ENCODE assay signal across 14 mouse cellular contexts in the genomic region with DNA sequence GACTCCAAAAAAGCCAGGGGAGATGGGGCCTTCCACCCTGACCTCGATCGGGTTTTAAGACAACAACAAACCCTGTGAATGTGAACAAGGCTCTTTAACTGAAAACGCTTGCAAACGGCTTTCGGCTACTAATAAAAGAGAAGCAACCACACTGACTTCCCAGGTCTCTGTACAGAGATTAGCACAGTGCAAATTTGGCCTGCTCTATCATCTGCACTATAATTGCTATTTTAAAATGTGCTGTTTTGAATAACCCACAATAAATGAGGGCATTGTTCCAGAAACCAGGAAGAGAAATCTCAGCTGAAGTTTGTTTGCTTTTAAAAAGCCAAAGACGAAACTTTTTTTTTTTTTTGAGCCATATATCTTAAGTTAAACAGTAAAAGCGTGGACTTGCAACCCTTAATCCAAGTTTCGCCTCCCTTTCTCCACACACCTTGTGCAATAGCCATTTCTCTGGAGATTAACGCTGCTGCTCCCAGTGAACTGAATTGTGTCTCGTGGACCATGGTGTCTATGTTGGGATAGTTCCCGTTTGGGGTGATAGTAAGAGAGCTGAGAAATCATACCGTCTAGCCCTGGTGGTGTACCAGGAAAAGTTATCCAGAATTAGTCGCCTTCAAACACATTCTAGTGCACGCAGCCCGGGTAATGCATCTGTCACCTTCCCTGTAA.
"Had no signal": no experiment of that assay in that cellular context is flagged by ENCODE, and none has a peak within 500 bp of the region (broad histone marks: within the 10 kb centered on the region; RNA-seq: fewer than 3 reads in every experiment).

No protein-coding gene starts in this region.

- H3K4me1 ChIP-seq: liver, embryonic 15.5 days had no signal

- H3K9me3 ChIP-seq: limb, embryonic 10.5 days; liver, embryonic 15.5 days; midbrain, embryonic 12.5 days had no signal

- H3K36me3 ChIP-seq: limb, embryonic 10.5 days; liver, embryonic 15.5 days; midbrain, embryonic 12.5 days had no signal

- DNase-seq: kidney, adult 11 months; kidney, adult 9 months; kidney, postnatal 10 days; kidney, postnatal 4 days; lung, adult 2 months; thymus, adult 2 months; thymus, postnatal 25 days had no signal

- H3K4me3 ChIP-seq: layer of hippocampus, adult 2 months; left cerebral cortex, adult 2 months; limb, embryonic 10.5 days; liver, embryonic 15.5 days; midbrain, embryonic 12.5 days had no signal

- H3K27me3 ChIP-seq: liver, embryonic 15.5 days had no signal

- H3K27ac ChIP-seq: layer of hippocampus, adult 2 months; left cerebral cortex, adult 2 months; limb, embryonic 10.5 days; liver, embryonic 15.5 days; macrophage; midbrain, embryonic 12.5 days had no signal

- H3K9ac ChIP-seq: liver, embryonic 15.5 days; midbrain, embryonic 12.5 days had no signal

- H3K4me2 ChIP-seq: liver, embryonic 11.5 days; liver, embryonic 15.5 days; midbrain, embryonic 12.5 days had no signal
